Mouse (Mus musculus): ENCODE measurements around the gene Hap1.

DNA sequence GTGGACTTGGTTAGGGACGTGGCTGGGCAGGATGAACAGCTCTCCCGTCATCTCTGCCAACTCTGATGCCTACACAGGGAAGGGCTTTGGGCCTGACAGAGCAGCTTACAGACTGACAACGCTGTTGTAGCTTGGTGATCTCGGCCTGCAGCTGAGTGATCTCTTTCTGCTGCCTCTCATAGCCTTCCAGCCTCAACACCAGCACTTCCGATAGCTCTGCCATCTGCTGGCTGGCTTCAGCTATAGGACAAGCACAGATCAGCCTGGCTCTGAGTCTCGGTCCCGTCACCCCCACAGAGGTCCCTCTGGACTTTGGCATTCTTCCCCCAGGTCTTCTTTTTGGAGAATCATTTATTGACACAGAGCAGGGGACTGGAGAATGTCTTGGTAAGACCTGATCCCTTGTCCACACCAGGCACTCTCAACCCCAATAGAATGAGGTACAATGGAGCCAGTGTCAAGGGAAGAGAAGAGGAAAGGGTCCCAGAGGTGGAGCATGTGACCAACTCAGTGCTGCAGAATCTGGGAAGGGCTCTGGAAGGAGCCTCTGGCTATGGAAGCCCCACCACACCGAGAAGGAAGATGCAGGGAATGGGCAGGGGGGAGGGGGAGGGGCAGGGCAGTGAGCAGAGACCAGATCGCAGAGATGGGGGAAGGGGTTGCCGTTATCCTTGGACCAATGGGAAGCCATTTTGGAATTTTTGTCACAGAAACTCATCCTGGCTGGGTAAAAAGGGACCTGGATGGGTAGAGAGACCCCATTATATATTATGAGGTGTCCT lies 3.7 kb downstream of the Hap1 start:
- TF ChIP-seq POLR2A (IDR thresholded peaks at IDR 0.05; ENCODE audit: borderline replicate concordance, extremely low read depth, insufficient read depth, insufficient read length, poor library complexity, severe bottlenecking) = no peak
- peak; percentile 64 for TF ChIP-seq CTCF (IDR thresholded peaks at IDR 0.05; ENCODE audit: borderline replicate concordance, extremely low read depth, insufficient read depth, insufficient read length)
